Mouse (Mus musculus) intestine, postnatal 0 days (tissue): ENCODE data around the gene Zfp93. TPM values are rescaled to one million over a fixed set of nuclear protein-coding genes. Genes with fewer than 3 reads are reported as not detected.
"Not testable (repeated sequence)": the region's sequence is repeated elsewhere in the genome, so short reads cannot be mapped to it uniquely, and the experiment has no call there.

Source experiments
- ATAC-seq: fragments of 200-750 bp; cut with Nextera tagmentation; 2 replicates; pipeline ENCODE4 v1.8.0; 2017; ENCODE audit warnings: mild to moderate bottlenecking, moderate TSS enrichment, moderate library complexity
- H3K27ac ChIP-seq: fragments of 300-500 bp; sonication (generic); 2 replicates; pipeline ENCODE4 v1.5.1; 2014; ENCODE audit warnings: mild to moderate bottlenecking, low read depth, low read length, moderate library complexity
- H3K27me3 ChIP-seq: fragments of 300-500 bp; sonication (generic); replicated peaks from 2 replicates; pipeline ENCODE4 v1.6.1; 2014; ENCODE audit warnings: low read length, mixed read lengths; ENCODE audit not compliant: control insufficient read depth, insufficient read depth
- H3K36me3 ChIP-seq: fragments of 300-500 bp; sonication (generic); 2 replicates; pipeline ENCODE4 v1.6.1; 2014; ENCODE audit warnings: mild to moderate bottlenecking, moderate library complexity; ENCODE audit not compliant: control insufficient read depth, insufficient read depth
- H3K4me1 ChIP-seq: fragments of 300-500 bp; sonication (generic); replicated peaks from 2 replicates; pipeline ENCODE4 v1.6.1; 2014; ENCODE audit warnings: antibody characterized with exemption, low read length, mixed read lengths; ENCODE audit not compliant: control insufficient read depth, insufficient read depth
- H3K4me2 ChIP-seq: fragments of 300-500 bp; sonication (generic); replicated peaks from 2 replicates; pipeline ENCODE4 v1.6.1; 2014; ENCODE audit warnings: low read depth, mild to moderate bottlenecking, moderate library complexity
- H3K4me3 ChIP-seq: fragments of 300-500 bp; sonication (generic); 2 replicates; pipeline ENCODE4 v1.5.1; 2014; ENCODE audit warnings: low read depth, low read length
- H3K9ac ChIP-seq: fragments of 300-500 bp; sonication (generic); 2 replicates; pipeline ENCODE4 v1.6.1; 2014; ENCODE audit warnings: mild to moderate bottlenecking, low read depth, low read length
- H3K9me3 ChIP-seq: fragments of 300-500 bp; sonication (generic); 2 replicates; pipeline ENCODE4 v1.6.1; 2016; ENCODE audit warnings: mixed run types; ENCODE audit not compliant: control insufficient read depth
- CTCF ChIP-seq: sonication (generic); IDR thresholded peaks from 2 replicates; pipeline ENCODE4 v1.5.1; 2016; ENCODE audit warnings: low read depth, mild to moderate bottlenecking, control low read depth, antibody characterized with exemption, moderate library complexity
- WGBS: fragments of 180-500 bp; shearing (Covaris S2); extraction: QIAGEN DNeasy Blood & Tissue Kit; methylation state at CpG from one replicate; pipeline ENCODE4 v1.1.7; 2014; 5-methylcytosine and 5-hydroxymethylcytosine counted together
- polyA plus RNA-seq: library from polyadenylated mRNA; unstranded; fragments of >200 nt; fragmentation: Nextera tagmentation; extraction: Ambion mirVana; gene quantifications from 2 replicates; pipeline ENCODE4 v1.2.1, GENCODE M21; 2015

Gene Zfp93
- polyA plus RNA-seq, 1 experiment from 2014 or later, result 3.2 TPM

GRCm38 (mm10) chr7:24260000-24260312, 10.3 kb upstream of the Zfp93 start:
- Histone ChIP-seq H3K4me3 (no peak overlapping the region), H3K27ac (peak overlapping the region; percentile 9; the same call in 1 of the 2 replicates)

DNA sequence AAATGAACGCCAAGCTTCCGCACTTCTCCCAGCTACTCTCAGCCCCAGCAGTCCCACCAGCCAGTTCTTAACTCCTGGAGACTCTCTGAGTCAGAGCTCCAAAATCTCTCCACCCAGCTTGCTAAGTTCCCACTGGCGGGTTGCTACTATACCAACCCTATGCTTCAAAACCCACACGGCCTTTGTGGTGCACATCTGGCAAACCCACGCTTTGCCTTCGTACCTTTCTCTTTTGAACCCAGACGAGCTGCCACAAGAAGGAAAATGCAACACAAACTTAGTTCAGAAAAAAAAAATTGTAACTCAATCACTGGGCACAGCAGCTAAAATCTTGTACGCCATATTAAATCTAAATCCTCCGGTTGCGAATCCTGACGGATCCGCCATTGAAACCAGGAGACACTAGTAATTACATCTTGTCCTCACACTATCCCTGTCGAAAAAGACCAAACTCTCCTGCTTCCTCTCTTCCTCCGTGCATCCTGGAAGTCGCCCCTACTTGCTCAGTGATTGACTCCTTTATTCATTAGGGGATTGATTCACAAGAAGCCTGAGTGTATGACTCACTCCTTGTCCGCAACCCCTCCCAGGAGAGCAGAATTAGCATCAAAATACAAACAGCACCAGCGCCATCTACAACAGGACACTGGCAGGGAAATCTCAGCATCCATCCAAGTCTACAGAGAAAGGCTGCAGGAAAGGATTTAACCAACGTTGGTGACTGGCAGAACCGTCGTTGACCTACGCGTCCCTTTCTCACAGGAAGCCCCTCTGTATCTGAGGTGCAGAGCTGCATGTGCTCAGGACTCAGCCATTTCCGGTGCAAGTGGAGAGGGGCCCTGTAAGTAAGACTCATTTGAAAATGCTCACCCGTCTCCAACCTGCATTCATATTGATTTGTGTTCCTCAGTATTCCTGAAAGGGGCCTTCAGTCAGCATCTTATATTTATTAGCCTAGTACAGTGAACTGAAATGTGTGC, 1.8 kb upstream of the Zfp93 start:
- no peaks in the 10 kb centered on the region for H3K9me3 ChIP-seq
- WGBS, result 77% methylated on average over 24 of the region's 24 CpGs
- H3K27ac ChIP-seq, result no peak overlapping the region
- 0 out of 2 replicates have a peak, but pooled peaks cover 4% of the 10 kb centered on the region for H3K4me1 ChIP-seq
- ATAC-seq, result no peak
- no peak overlapping the region for H3K4me2 ChIP-seq
- TF ChIP-seq CTCF, result no peak
- no peak overlapping the region for H3K4me3 ChIP-seq
- H3K9ac ChIP-seq, result no peak overlapping the region
- no peaks in the 10 kb centered on the region for H3K27me3 ChIP-seq
- no peaks in the 10 kb centered on the region for H3K36me3 ChIP-seq

More at GRCm38 (mm10) chr7:24260000-24260312, 10.3 kb upstream of the Zfp93 start:
- Histone ChIP-seq H3K4me2 (no peak overlapping the region), H3K4me1 (no peaks in the 10 kb centered on the region), H3K9me3 (no peaks in the 10 kb centered on the region), H3K36me3 (peaks cover 17% of the 10 kb centered on the region), H3K27me3 (no peaks in the 10 kb centered on the region), H3K9ac (no peak overlapping the region)
- WGBS, result 63% methylated on average over 4 of the region's 4 CpGs
- ATAC-seq, result peak; percentile 90
- no peak for TF ChIP-seq CTCF

DNA sequence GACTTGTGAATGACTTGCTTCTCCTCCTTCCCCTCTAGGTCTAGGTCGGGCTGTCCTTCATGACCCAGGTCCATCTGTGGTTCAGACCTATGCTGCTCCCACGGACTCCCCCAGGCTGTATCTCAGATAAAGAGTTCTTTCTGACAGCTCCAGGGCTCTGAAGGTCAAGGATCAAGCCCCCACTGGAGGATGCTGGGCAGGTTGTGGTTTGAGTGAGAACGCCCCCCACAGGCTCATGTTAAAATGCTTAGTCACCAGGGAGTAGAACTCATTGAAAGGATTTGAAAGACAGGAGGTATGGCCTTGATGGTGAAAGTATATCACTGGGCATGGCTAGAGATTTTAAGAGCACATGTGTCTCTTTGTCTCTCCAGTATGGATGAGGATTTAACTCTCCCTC, 964 bp upstream of the Zfp93 start:
- Histone ChIP-seq H3K9me3 (no peaks in the 10 kb centered on the region), H3K9ac (no peak overlapping the region), H3K4me3 (no peak overlapping the region), H3K27me3 (no peaks in the 10 kb centered on the region), H3K4me1 (0 out of 2 replicates have a peak, but pooled peaks cover 4% of the 10 kb centered on the region), H3K27ac (no peak overlapping the region), H3K4me2 (no peak overlapping the region), H3K36me3 (peaks cover 2% of the 10 kb centered on the region; the same call in 1 of the 2 replicates)
- no peak for TF ChIP-seq CTCF
- ATAC-seq, result no peak
- 78% methylated on average over 3 of the region's 3 CpGs for WGBS

DNA sequence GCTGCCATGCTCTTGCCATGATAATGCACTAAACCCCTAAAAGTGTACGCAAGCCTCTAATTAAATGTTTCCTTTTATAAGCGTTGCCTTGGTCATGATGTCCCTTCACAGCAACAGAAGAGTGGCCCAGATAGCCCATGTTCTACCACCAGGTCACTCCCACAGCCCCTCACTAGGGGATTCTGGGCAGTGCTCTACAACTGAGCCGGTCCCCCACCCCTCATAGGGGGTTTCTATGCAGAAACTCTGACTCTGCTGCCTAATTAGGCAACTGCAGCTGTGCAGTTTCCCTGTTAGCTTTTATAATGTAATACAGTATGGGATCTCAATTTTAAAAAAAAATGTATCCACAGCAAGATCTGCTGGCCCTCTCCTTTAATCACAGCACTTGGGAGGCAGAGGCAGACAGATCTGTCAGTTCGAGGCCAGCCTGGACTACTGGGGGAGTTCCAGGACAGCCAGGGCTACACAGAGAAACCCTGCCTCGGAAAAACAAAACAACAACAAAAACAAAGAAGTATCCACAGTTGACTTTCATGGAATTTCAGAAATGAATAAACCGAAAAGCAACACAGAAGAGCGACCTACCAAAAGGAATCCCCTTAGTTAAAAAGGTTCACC, 443 bp upstream of the Zfp93 start:
- Histone ChIP-seq H3K27ac (no peak overlapping the region), H3K9ac (peak overlapping the region; percentile 40; the same call in 1 of the 2 replicates), H3K27me3 (no peaks in the 10 kb centered on the region), H3K4me1 (0 out of 2 replicates have a peak, but pooled peaks cover 4% of the 10 kb centered on the region), H3K9me3 (no peaks in the 10 kb centered on the region), H3K36me3 (peaks cover 7% of the 10 kb centered on the region), H3K4me3 (peak overlapping the region; percentile 46), H3K4me2 (peak overlapping the region; percentile 77)
- TF ChIP-seq CTCF, result no peak
- WGBS, result 32% methylated on average over 7 of the region's 7 CpGs
- ATAC-seq, result peak; percentile 42; the same call in 1 of the 2 replicates

DNA sequence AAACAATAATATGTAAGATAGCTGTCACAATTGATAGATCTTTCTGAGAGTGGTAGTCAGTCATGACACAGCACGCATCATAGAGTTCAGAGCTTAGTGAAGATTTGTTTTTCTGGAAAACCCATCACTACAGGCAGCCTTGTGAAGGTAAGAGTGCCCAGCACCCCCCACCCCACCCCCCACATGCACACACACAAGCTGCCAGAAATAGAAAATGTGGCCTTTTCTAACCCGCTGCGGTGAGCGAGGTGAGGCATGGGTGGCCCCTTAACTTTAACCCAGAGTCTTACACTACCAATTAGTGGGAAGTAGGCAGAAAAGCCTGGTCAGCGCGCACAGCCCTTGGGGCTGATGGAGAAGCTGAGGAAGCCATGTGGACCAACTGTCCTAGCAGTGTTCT, 971 bp downstream of the Zfp93 start:
- H3K4me1 ChIP-seq, result 0 out of 2 replicates have a peak, but pooled peaks cover 4% of the 10 kb centered on the region
- 93% methylated on average over 6 of the region's 6 CpGs for WGBS
- H3K9me3 ChIP-seq, result no peaks in the 10 kb centered on the region
- H3K27ac ChIP-seq, result no peak overlapping the region
- no peak for ATAC-seq
- no peaks in the 10 kb centered on the region for H3K27me3 ChIP-seq
- no peak overlapping the region for H3K4me3 ChIP-seq
- no peak for TF ChIP-seq CTCF
- H3K36me3 ChIP-seq, result peaks cover 13% of the 10 kb centered on the region
- H3K4me2 ChIP-seq, result no peak overlapping the region
- no peak overlapping the region for H3K9ac ChIP-seq

- Histone ChIP-seq H3K27me3 (no peaks in the 10 kb centered on the region), H3K4me1 (0 out of 2 replicates have a peak, but pooled peaks cover 4% of the 10 kb centered on the region), H3K27ac (no peak overlapping the region; the same call in 1 of the 2 replicates), H3K36me3 (peaks cover 16% of the 10 kb centered on the region), H3K9ac (no peak overlapping the region), H3K4me3 (no peak overlapping the region), H3K9me3 (no peaks in the 10 kb centered on the region), H3K4me2 (no peak overlapping the region)
- ATAC-seq, result no peak
- TF ChIP-seq CTCF, result no peak
- 95% methylated on average over 4 of the region's 4 CpGs for WGBS
Observed at GRCm38 (mm10) chr7:24274456-24274855, 4.2 kb downstream of the Zfp93 start.

DNA sequence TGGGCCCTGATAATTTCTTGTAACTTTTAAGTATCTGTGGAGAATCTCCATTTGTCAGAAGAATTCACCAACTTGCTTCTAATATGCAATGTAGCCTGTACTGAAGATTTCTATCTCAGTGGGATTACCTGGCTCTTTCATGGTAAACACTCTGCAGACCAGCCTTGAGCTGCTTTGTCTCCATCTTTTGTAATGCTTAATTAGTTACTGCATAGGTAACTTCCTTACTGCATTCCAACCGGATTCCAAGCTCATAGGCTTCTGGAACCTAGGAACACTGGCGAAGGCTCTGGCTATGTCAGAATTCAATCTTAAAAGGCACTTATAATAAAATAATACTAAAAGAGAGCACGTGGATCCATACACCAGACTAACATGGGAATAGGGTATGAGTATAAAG, 8.6 kb downstream of the Zfp93 start:
- H3K9ac ChIP-seq, H3K27me3 ChIP-seq, H3K9me3 ChIP-seq, H3K4me1 ChIP-seq, H3K4me2 ChIP-seq, H3K4me3 ChIP-seq, ATAC-seq, H3K27ac ChIP-seq: not testable (repeated sequence)
- 87% methylated on average over 3 of the region's 3 CpGs for WGBS
- H3K36me3 ChIP-seq, result peaks cover 16% of the 10 kb centered on the region
